Mouse (Mus musculus): ENCODE measurements around the gene Zfp628. TPM values are rescaled to one million over a fixed set of nuclear protein-coding genes. Genes with fewer than 3 reads are reported as not detected.
"Not testable (repeated sequence)": the region's sequence is repeated elsewhere in the genome, so short reads cannot be mapped to it uniquely, and the experiment has no call there.

Gene Zfp628
- not detected in 2 replicates for polyA plus RNA-seq (2012; ENCODE audit: insufficient read depth, insufficient read length, low replicate concordance, missing spikeins)

- peak within 1 kb of the TSS; percentile 99 for H3K27ac ChIP-seq (ENCODE audit: insufficient read depth, low read depth, low read length)
- H3K4me3 ChIP-seq (ENCODE audit: insufficient read depth, low read depth, low read length), result peak within 1 kb of the TSS; percentile 98
- no peak for TF ChIP-seq CTCF (IDR thresholded peaks at IDR 0.05; ENCODE audit: insufficient read depth, low read depth, low read length)
- peak; percentile 82 for TF ChIP-seq POLR2A (IDR thresholded peaks at IDR 0.05; ENCODE audit: insufficient read depth, low read depth, low read length)
- under 1% methylated on average over 56 of the region's 56 CpGs for WGBS
- H3K4me1 ChIP-seq (ENCODE audit: control insufficient read depth, insufficient read depth, low read length), result peaks cover 25% of the 10 kb centered on the region
Observed at GRCm38 (mm10) chr7:4915007-4915665, at the start of gene Zfp628. Zfp628 (plus strand) TSS chr7:4915217.

GRCm38 (mm10) chr7:4865579-4866493 is 49.2 kb upstream of the Zfp628 start:
- TF ChIP-seq POLR2A (IDR thresholded peaks at IDR 0.05; ENCODE audit: insufficient read depth, low read depth, low read length), result peak; percentile 85
- TF ChIP-seq CTCF (IDR thresholded peaks at IDR 0.05; ENCODE audit: insufficient read depth, low read depth, low read length), result no peak
- H3K4me1 ChIP-seq (ENCODE audit: control insufficient read depth, insufficient read depth, low read length), result peaks cover 2% of the 10 kb centered on the region; the same call in 1 of the 2 replicates
- peak overlapping the region; percentile 78 for H3K27ac ChIP-seq (ENCODE audit: insufficient read depth, low read depth, low read length)
- peak overlapping the region; percentile 89 for H3K4me3 ChIP-seq (ENCODE audit: insufficient read depth, low read depth, low read length)
- 3% methylated on average over 40 of the region's 40 CpGs for WGBS

GRCm38 (mm10) chr7:4866631-4867180 is 48.3 kb upstream of the Zfp628 start:
- TF ChIP-seq CTCF (IDR thresholded peaks at IDR 0.05; ENCODE audit: insufficient read depth, low read depth, low read length), result no peak
- TF ChIP-seq POLR2A (IDR thresholded peaks at IDR 0.05; ENCODE audit: insufficient read depth, low read depth, low read length), result no peak
- H3K27ac ChIP-seq (ENCODE audit: insufficient read depth, low read depth, low read length), result peak overlapping the region; percentile 73
- WGBS, result 15% methylated on average over 10 of the region's 10 CpGs

GRCm38 (mm10) chr7:4870133-4870532 is 44.9 kb upstream of the Zfp628 start, which contains the start of gene Isoc2b:
Isoc2b (minus strand) TSS chr7:4870258.
- H3K27ac ChIP-seq (ENCODE audit: insufficient read depth, low read depth, low read length), result no peak within 1 kb of the TSS
- H3K4me3 ChIP-seq (ENCODE audit: insufficient read depth, low read depth, low read length), result no peak within 1 kb of the TSS
- H3K4me1 ChIP-seq (ENCODE audit: control insufficient read depth, insufficient read depth, low read length), result peaks cover 2% of the 10 kb centered on the region; the same call in 1 of the 2 replicates
- 55% methylated on average over 6 of the region's 6 CpGs for WGBS
- no peak for TF ChIP-seq POLR2A (IDR thresholded peaks at IDR 0.05; ENCODE audit: insufficient read depth, low read depth, low read length)

More at GRCm38 (mm10) chr7:4866631-4867180, 48.3 kb upstream of the Zfp628 start:
- Histone ChIP-seq H3K4me3 (ENCODE audit: insufficient read depth, low read depth, low read length) (peak overlapping the region; percentile 89), H3K4me1 (ENCODE audit: control insufficient read depth, insufficient read depth, low read length) (peaks cover 2% of the 10 kb centered on the region; the same call in 1 of the 2 replicates)

GRCm38 (mm10) chr7:4876753-4877221 is 38.2 kb upstream of the Zfp628 start, which contains the start of gene Isoc2a:
Isoc2a (plus strand) TSS chr7:4877153.
- H3K27ac ChIP-seq (ENCODE audit: insufficient read depth, low read depth, low read length), result peak within 1 kb of the TSS; percentile 61; the same call in 1 of the 2 replicates
- WGBS, result 1% methylated on average over 22 of the region's 22 CpGs
- peaks cover 8% of the 10 kb centered on the region for H3K4me1 ChIP-seq (ENCODE audit: control insufficient read depth, insufficient read depth, low read length)
- peak within 1 kb of the TSS; percentile 59 for H3K4me3 ChIP-seq (ENCODE audit: insufficient read depth, low read depth, low read length)
- TF ChIP-seq POLR2A (IDR thresholded peaks at IDR 0.05; ENCODE audit: insufficient read depth, low read depth, low read length), result peak; percentile 38; the same call in 1 of the 2 replicates
- TF ChIP-seq CTCF (IDR thresholded peaks at IDR 0.05; ENCODE audit: insufficient read depth, low read depth, low read length), result no peak

- WGBS, result 4% methylated on average over 11 of the region's 11 CpGs
- Histone ChIP-seq H3K4me1 (ENCODE audit: control insufficient read depth, insufficient read depth, low read length) (peaks cover 8% of the 10 kb centered on the region), H3K27ac (ENCODE audit: insufficient read depth, low read depth, low read length) (no peak overlapping the region), H3K4me3 (ENCODE audit: insufficient read depth, low read depth, low read length) (peak overlapping the region; percentile 59)
- TF ChIP-seq CTCF (IDR thresholded peaks at IDR 0.05; ENCODE audit: insufficient read depth, low read depth, low read length) (no peak), POLR2A (IDR thresholded peaks at IDR 0.05; ENCODE audit: insufficient read depth, low read depth, low read length) (no peak)
Observed at GRCm38 (mm10) chr7:4877226-4877625, 37.8 kb upstream of the Zfp628 start.

GRCm38 (mm10) chr7:4878186-4878585 is 36.8 kb upstream of the Zfp628 start:
- H3K4me1 ChIP-seq (ENCODE audit: control insufficient read depth, insufficient read depth, low read length), result peaks cover 8% of the 10 kb centered on the region
- no peak for TF ChIP-seq POLR2A (IDR thresholded peaks at IDR 0.05; ENCODE audit: insufficient read depth, low read depth, low read length)
- no peak for TF ChIP-seq CTCF (IDR thresholded peaks at IDR 0.05; ENCODE audit: insufficient read depth, low read depth, low read length)
- no peak overlapping the region for H3K4me3 ChIP-seq (ENCODE audit: insufficient read depth, low read depth, low read length)
- H3K27ac ChIP-seq (ENCODE audit: insufficient read depth, low read depth, low read length), result no peak overlapping the region

- H3K27ac ChIP-seq (ENCODE audit: insufficient read depth, low read depth, low read length); H3K4me3 ChIP-seq (ENCODE audit: insufficient read depth, low read depth, low read length); H3K4me1 ChIP-seq (ENCODE audit: control insufficient read depth, insufficient read depth, low read length): not testable (repeated sequence)
- whole genome bisulfite sequencing, result 68% methylated on average over 1 of the region's 1 CpGs
Observed at GRCm38 (mm10) chr7:4879036-4879435, 36.0 kb upstream of the Zfp628 start.

All from olfactory bulb, adult 2 months (tissue).